Mouse (Mus musculus) brown adipose tissue, adult 24 weeks (tissue): ENCODE results near the gene Gtpbp2. TPM values are rescaled to one million over a fixed set of nuclear protein-coding genes. Genes with fewer than 3 reads are reported as not detected.

ENCODE experiments used
- polyA plus RNA-seq: library from polyadenylated mRNA; stranded (reverse); fragments of >200 nt; gene quantifications from 2 replicates; pipeline ENCODE4 v1.2.4, GENCODE M21; 2012; ENCODE audit not compliant: missing spikeins, insufficient read depth, insufficient read length

Gene Gtpbp2
- polyA plus RNA-seq, 1 experiment: 19.3 TPM

Other genes starting within 250 kb of the Gtpbp2 start
- gene Vegfa, start 128.7 kb upstream of the Gtpbp2 start, polyA plus RNA-seq: 189 and 214 TPM in 2 replicates
- 113 and 150 TPM in 2 replicates for gene Mrps18a, start 50.0 kb upstream of the Gtpbp2 start, polyA plus RNA-seq
- 1.3 TPM in 1 of 2 replicates, not detected in the other for gene Rsph9, start 16.8 kb upstream of the Gtpbp2 start, polyA plus RNA-seq
- gene Mad2l1bp, start 7.5 kb upstream of the Gtpbp2 start, polyA plus RNA-seq: 4.2 and 4.9 TPM in 2 replicates
- gene Polh, start 41.6 kb downstream of the Gtpbp2 start, polyA plus RNA-seq: 4.3 and 5.3 TPM in 2 replicates
- 8.5 and 9.2 TPM in 2 replicates for gene Xpo5, start 41.8 kb downstream of the Gtpbp2 start, polyA plus RNA-seq
- gene Polr1c, start 87.0 kb downstream of the Gtpbp2 start, polyA plus RNA-seq: 19.9 and 29.9 TPM in 2 replicates
- gene Yipf3, start 87.0 kb downstream of the Gtpbp2 start, polyA plus RNA-seq: 63.4 and 66.1 TPM in 2 replicates
- gene Lrrc73, start 92.5 kb downstream of the Gtpbp2 start, polyA plus RNA-seq: not detected in 2 replicates
- 8.6 and 13.5 TPM in 2 replicates for gene Tjap1, start 122.0 kb downstream of the Gtpbp2 start, polyA plus RNA-seq
- gene Dlk2, start 136.4 kb downstream of the Gtpbp2 start, polyA plus RNA-seq: not detected in 2 replicates
- gene Abcc10, start 167.3 kb downstream of the Gtpbp2 start, polyA plus RNA-seq: 2.7 and 3.5 TPM in 2 replicates
- gene Zfp318, start 222.7 kb downstream of the Gtpbp2 start, polyA plus RNA-seq: 8.0 and 12.4 TPM in 2 replicates